Mouse (Mus musculus): Measurements from ENCODE around the gene Layn. TPM values are rescaled to one million over a fixed set of nuclear protein-coding genes. Genes with fewer than 3 reads are reported as not detected.

Layn gene
- 1.0 and 1.6 TPM in 2 replicates for polyA plus RNA-seq (2014; fragmentation: Nextera tagmentation; extraction: Ambion mirVana)

DNA sequence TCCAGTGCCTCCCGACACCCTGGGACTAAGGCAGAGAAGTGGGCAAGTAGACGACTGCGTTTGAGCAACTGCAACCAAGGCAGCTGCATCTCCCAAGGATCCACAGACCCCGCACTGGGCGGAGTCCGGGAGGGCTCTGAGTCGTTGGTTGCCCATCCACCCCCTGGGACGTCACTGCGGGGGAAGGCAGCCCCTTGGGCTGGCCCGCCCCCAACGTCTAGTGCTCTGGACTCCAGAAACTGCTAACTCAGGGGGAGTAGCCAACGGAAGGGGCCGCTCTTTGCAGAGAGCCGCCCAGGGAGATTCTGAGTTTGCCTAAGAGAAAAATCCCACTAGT lies at the start of gene Layn:
Gene Layn, minus strand, starts transcription at position 116 of the 337 bp plus-strand sequence.
- Histone ChIP-seq H3K4me1 (replicated peaks; ENCODE audit: control insufficient read depth, insufficient read depth, low read length) (peaks cover 10% of the 10 kb centered on the region; the same call in 1 of the 2 replicates), H3K4me2 (replicated peaks; ENCODE audit: low read depth, low read length) (peak within 1 kb of the TSS; percentile 88), H3K36me3 (ENCODE audit: control insufficient read depth, insufficient read depth, low read length) (no peaks in the 10 kb centered on the region), H3K9ac (ENCODE audit: low read depth, low read length) (peak within 1 kb of the TSS; percentile 45), H3K27ac (ENCODE audit: low read depth, low read length) (no peak within 1 kb of the TSS), H3K4me3 (ENCODE audit: low read depth, low read length) (peak within 1 kb of the TSS; percentile 36), H3K27me3 (ENCODE audit: control insufficient read depth, insufficient read depth, low read length) (peaks cover 5% of the 10 kb centered on the region; the same call in 1 of the 2 replicates), H3K9me3 (ENCODE audit: control insufficient read depth, low read length) (no peaks in the 10 kb centered on the region)
- peak; percentile 65; the same call in 1 of the 2 replicates for ATAC-seq (ENCODE audit: low FRiP score)
- 1% methylated on average over 14 of the region's 14 CpGs for WGBS
- peak; percentile 69 for DNase-seq (ENCODE audit: low spot score)

DNA sequence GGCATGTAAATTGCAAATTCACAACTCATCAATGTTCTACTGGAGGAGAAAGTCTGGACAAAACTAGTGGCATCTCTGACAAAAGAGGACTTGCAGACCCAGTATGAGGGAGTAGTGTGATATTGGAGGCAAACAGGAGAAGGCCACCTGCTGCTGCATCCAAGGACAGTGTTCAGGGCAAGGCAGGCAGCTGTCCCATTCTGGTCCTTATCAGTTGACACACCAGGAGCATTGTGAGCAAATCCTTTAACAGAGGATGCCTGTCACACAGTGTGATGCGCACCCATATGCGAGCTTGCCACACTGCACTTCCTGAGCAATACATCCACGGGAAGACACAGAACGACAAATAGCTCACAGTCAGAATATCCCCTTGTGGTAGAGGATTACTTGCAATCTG lies 37.9 kb upstream of the Layn start:
- Histone ChIP-seq H3K27ac (ENCODE audit: low read depth, low read length) (no peak overlapping the region), H3K4me1 (replicated peaks; ENCODE audit: control insufficient read depth, insufficient read depth, low read length) (no peaks in the 10 kb centered on the region), H3K9me3 (ENCODE audit: control insufficient read depth, low read length) (no peaks in the 10 kb centered on the region), H3K4me2 (replicated peaks; ENCODE audit: low read depth, low read length) (no peak overlapping the region), H3K9ac (ENCODE audit: low read depth, low read length) (no peak overlapping the region), H3K36me3 (ENCODE audit: control insufficient read depth, insufficient read depth, low read length) (no peaks in the 10 kb centered on the region), H3K4me3 (ENCODE audit: low read depth, low read length) (no peak overlapping the region), H3K27me3 (ENCODE audit: control insufficient read depth, insufficient read depth, low read length) (no peaks in the 10 kb centered on the region)
- WGBS: 77% methylated on average over 4 of the region's 4 CpGs
- no peak for ATAC-seq (ENCODE audit: low FRiP score)
- DNase-seq (ENCODE audit: low spot score): no peak

DNA sequence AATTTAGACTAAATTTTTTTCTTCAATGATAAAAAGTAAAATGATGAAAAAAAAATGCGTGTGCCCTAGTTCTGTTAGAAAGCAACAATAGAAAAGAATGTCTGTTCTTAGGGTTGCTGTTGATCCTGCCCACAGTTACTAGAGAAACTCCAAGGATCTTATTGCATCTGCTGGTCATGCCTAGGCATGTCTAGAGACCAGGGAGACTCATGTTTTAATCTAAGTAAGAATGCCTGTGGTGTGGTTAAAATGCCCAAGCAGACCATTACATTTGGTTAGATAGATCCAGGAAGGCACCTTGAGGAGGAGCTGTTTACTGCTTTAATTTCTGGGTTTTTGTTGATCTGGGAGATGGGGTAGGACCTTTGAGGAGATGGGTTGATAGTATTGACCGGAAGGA lies 28.9 kb upstream of the Layn start:
- H3K4me1 ChIP-seq (replicated peaks; ENCODE audit: control insufficient read depth, insufficient read depth, low read length): peaks cover 4% of the 10 kb centered on the region; the same call in 1 of the 2 replicates
- H3K9me3 ChIP-seq (ENCODE audit: control insufficient read depth, low read length): no peaks in the 10 kb centered on the region
- ATAC-seq (ENCODE audit: low FRiP score): no peak
- no peaks in the 10 kb centered on the region for H3K36me3 ChIP-seq (ENCODE audit: control insufficient read depth, insufficient read depth, low read length)
- 0 out of 2 replicates have a peak, but pooled peaks cover 2% of the 10 kb centered on the region for H3K27me3 ChIP-seq (ENCODE audit: control insufficient read depth, insufficient read depth, low read length)
- no peak overlapping the region for H3K4me2 ChIP-seq (replicated peaks; ENCODE audit: low read depth, low read length)
- DNase-seq (ENCODE audit: low spot score): no peak
- H3K9ac ChIP-seq (ENCODE audit: low read depth, low read length): no peak overlapping the region
- WGBS: 85% methylated on average over 2 of the region's 2 CpGs
- H3K4me3 ChIP-seq (ENCODE audit: low read depth, low read length): no peak overlapping the region
- H3K27ac ChIP-seq (ENCODE audit: low read depth, low read length): no peak overlapping the region

DNA sequence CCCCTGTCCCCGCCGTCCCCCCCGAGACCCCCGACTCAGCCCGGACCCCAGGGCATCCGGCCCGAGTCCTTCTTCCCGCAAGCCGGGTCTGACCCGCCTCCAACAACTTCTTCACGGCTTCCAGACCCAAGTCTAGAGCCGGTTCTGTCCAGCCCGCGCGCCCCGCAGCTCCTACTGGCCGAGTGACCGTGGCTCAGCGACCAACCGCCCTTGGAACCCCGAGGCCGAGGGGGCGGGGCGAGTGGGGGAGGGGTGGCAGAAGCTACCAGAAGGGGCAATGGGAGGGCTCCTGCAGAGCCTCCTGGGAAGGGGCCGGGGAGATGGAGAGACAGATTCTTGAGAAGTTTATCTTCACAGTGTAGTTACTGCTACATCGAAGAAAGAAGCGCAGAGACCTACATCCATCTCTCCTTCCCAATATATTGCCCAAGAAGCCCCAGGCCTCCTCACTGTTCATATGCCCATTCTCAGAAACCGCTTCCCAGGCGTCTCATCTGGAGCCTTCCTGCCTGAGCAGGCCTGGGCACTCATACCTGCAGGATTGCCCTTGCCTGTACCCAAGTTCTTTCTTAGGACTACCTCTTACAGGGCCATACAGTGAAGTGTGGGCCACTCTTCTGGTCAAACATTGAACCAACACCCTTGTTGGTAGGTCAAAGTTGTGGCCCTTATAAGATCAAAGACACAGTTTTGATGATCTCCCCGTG lies 27.1 kb upstream of the Layn start:
- Histone ChIP-seq H3K4me1 (replicated peaks; ENCODE audit: control insufficient read depth, insufficient read depth, low read length) (peaks cover 4% of the 10 kb centered on the region; the same call in 1 of the 2 replicates), H3K27ac (ENCODE audit: low read depth, low read length) (no peak overlapping the region), H3K36me3 (ENCODE audit: control insufficient read depth, insufficient read depth, low read length) (no peaks in the 10 kb centered on the region), H3K4me2 (replicated peaks; ENCODE audit: low read depth, low read length) (peak overlapping the region; percentile 100), H3K9me3 (ENCODE audit: control insufficient read depth, low read length) (no peaks in the 10 kb centered on the region), H3K9ac (ENCODE audit: low read depth, low read length) (peak overlapping the region; percentile 74), H3K27me3 (ENCODE audit: control insufficient read depth, insufficient read depth, low read length) (0 out of 2 replicates have a peak, but pooled peaks cover 2% of the 10 kb centered on the region), H3K4me3 (ENCODE audit: low read depth, low read length) (peak overlapping the region; percentile 60)
- DNase-seq (ENCODE audit: low spot score) (peak; percentile 67), ATAC-seq (ENCODE audit: low FRiP score) (peak; percentile 67)
- WGBS: 15% methylated on average over 28 of the region's 30 CpGs

DNA sequence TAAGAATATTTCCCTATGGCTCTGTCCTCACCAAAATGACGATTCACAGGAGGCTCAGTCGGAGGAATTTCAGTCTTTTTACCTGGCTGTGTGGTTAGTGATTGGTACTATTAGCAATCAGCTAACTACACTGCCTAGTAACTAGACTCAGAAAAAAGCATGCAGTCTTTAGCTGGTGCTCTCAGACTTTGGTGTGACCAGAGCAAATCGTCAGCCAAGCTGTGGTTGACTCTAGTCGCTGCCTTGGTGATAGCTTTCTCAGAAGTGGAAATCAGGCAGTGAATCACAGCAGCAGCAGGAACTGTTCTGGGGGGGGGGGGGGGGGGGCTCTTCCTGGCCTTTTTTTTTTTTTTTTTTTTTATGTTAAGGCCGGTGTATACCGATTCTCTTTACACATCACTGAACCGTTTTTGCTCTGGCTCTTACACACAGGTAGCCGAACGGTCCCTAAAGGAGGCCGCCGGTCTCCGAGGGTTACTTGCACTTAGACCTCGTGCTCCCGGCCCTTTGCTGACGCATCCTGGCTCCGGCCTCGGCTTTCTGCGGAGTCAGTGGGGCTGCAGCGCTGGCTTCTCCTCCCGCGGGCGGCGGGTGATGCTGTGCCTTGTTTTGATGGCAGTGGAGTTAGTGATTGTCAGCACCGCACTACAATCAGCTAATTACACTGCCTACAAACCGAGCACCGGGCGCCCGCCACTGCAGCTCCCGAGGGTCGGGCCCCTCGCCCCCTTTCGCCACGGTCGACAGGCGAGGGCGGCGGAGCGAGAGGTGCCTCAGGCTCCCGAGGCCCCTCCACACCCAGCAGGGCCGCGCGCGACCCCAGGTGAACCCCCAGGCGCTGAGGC lies 26.3 kb upstream of the Layn start:
- Histone ChIP-seq H3K27me3 (ENCODE audit: control insufficient read depth, insufficient read depth, low read length) (0 out of 2 replicates have a peak, but pooled peaks cover 2% of the 10 kb centered on the region), H3K9me3 (ENCODE audit: control insufficient read depth, low read length) (no peaks in the 10 kb centered on the region), H3K27ac (ENCODE audit: low read depth, low read length) (no peak overlapping the region), H3K4me3 (ENCODE audit: low read depth, low read length) (peak overlapping the region; percentile 60), H3K4me1 (replicated peaks; ENCODE audit: control insufficient read depth, insufficient read depth, low read length) (peaks cover 4% of the 10 kb centered on the region; the same call in 1 of the 2 replicates), H3K4me2 (replicated peaks; ENCODE audit: low read depth, low read length) (peak overlapping the region; percentile 100), H3K36me3 (ENCODE audit: control insufficient read depth, insufficient read depth, low read length) (no peaks in the 10 kb centered on the region), H3K9ac (ENCODE audit: low read depth, low read length) (peak overlapping the region; percentile 74)
- ATAC-seq (ENCODE audit: low FRiP score) (peak; percentile 81), DNase-seq (ENCODE audit: low spot score) (peak; percentile 76)
- 1% methylated on average over 44 of the region's 44 CpGs for WGBS

DNA sequence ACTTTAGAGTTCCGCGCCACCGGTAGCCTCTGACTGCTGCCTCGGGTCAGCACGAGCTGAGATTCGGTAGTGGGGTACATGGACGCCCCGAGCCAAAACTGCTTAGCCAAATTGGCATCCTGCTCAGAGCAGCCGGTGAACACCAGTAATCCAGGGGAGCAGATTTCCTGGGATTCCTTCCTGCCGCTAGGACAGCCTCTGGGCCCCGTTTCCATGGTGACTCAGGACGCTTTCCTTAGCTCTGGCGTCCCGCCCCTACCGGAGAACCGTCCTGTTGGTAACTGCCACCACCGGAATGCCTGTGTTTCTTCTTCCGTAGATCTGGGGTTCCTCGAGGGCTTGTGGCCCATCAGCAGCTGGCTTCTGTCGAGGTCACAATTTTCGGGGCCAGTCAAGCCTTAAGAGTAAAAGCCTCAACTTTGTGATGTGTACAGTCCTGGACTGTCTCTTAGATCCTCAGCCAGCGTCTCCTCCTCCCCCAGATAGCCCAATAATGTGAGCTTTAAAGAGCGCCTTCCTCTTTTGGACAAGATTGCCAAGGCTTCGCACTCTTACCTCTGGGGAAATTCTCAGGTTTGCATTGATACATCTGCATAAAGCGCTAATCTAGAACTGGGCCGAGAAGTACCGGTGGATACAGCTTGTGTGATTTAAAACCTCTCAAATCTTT lies 25.0 kb upstream of the Layn start, which contains the start of gene 4833427G06Rik:
Gene 4833427G06Rik, minus strand, starts transcription at position 323 of the 670 bp plus-strand sequence.
- H3K4me2 ChIP-seq (replicated peaks; ENCODE audit: low read depth, low read length): peak within 1 kb of the TSS; percentile 100
- H3K9ac ChIP-seq (ENCODE audit: low read depth, low read length): no peak within 1 kb of the TSS
- peak; percentile 85 for DNase-seq (ENCODE audit: low spot score)
- peak within 1 kb of the TSS; percentile 60 for H3K4me3 ChIP-seq (ENCODE audit: low read depth, low read length)
- H3K27me3 ChIP-seq (ENCODE audit: control insufficient read depth, insufficient read depth, low read length): 0 out of 2 replicates have a peak, but pooled peaks cover 2% of the 10 kb centered on the region
- H3K4me1 ChIP-seq (replicated peaks; ENCODE audit: control insufficient read depth, insufficient read depth, low read length): peaks cover 4% of the 10 kb centered on the region; the same call in 1 of the 2 replicates
- no peaks in the 10 kb centered on the region for H3K9me3 ChIP-seq (ENCODE audit: control insufficient read depth, low read length)
- peak; percentile 77; the same call in 1 of the 2 replicates for ATAC-seq (ENCODE audit: low FRiP score)
- no peaks in the 10 kb centered on the region for H3K36me3 ChIP-seq (ENCODE audit: control insufficient read depth, insufficient read depth, low read length)
- 11% methylated on average over 27 of the region's 27 CpGs for WGBS
- H3K27ac ChIP-seq (ENCODE audit: low read depth, low read length): no peak within 1 kb of the TSS

DNA sequence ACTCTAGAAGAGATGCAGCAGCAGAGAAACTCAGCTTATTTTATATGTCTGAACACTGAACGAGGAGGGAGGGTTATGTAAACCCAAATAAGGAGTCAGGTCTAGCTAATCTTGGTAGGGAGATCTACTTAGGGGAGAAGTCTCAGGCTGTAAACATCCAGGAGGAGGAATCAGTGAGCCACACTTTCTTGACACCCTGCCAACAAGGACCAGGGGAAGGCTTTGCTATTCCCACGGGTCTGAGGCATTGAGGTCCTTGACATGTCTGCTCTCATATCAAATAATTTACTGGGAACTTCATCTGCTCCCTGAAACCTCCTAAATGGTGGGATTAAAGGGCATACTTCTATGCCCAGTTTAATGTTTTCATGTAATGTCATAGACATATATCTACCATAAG lies 19.4 kb upstream of the Layn start:
- WGBS: 77% methylated on average over 2 of the region's 2 CpGs
- no peak for ATAC-seq (ENCODE audit: low FRiP score)

DNA sequence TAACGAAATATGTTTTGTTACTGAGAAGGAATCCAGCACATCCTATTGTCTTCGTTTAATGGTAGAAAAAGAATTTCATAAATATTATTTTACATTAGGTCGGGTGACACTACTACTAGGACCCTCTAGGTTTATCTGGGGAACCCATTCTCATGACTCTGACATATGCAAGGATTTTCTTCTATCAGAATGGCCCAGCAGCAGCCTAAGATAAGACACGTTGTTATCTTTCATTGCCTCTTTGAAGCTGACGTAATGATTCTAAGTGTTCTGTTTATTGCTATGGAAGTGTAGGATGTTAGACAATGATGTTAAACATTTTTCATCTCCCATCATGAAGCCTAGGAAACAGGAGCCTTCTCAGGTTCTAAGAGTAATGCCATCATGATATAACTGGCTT lies 16.8 kb upstream of the Layn start:
- no peaks in the 10 kb centered on the region for H3K4me1 ChIP-seq (replicated peaks; ENCODE audit: control insufficient read depth, insufficient read depth, low read length)
- H3K27me3 ChIP-seq (ENCODE audit: control insufficient read depth, insufficient read depth, low read length): no peaks in the 10 kb centered on the region
- ATAC-seq (ENCODE audit: low FRiP score) (no peak), DNase-seq (ENCODE audit: low spot score) (no peak)
- H3K9me3 ChIP-seq (ENCODE audit: control insufficient read depth, low read length): no peaks in the 10 kb centered on the region
- H3K9ac ChIP-seq (ENCODE audit: low read depth, low read length): no peak overlapping the region
- H3K36me3 ChIP-seq (ENCODE audit: control insufficient read depth, insufficient read depth, low read length): no peaks in the 10 kb centered on the region
- no peak overlapping the region for H3K4me2 ChIP-seq (replicated peaks; ENCODE audit: low read depth, low read length)
- no peak overlapping the region for H3K27ac ChIP-seq (ENCODE audit: low read depth, low read length)
- no peak overlapping the region for H3K4me3 ChIP-seq (ENCODE audit: low read depth, low read length)
- WGBS: 80% methylated on average over 5 of the region's 5 CpGs

More for the DNA sequence above, 19.4 kb upstream of the Layn start:
- no peak overlapping the region for H3K9ac ChIP-seq (ENCODE audit: low read depth, low read length)
- no peak for DNase-seq (ENCODE audit: low spot score)
- no peaks in the 10 kb centered on the region for H3K27me3 ChIP-seq (ENCODE audit: control insufficient read depth, insufficient read depth, low read length)
- H3K9me3 ChIP-seq (ENCODE audit: control insufficient read depth, low read length): no peaks in the 10 kb centered on the region
- no peak overlapping the region for H3K4me2 ChIP-seq (replicated peaks; ENCODE audit: low read depth, low read length)
- H3K27ac ChIP-seq (ENCODE audit: low read depth, low read length): no peak overlapping the region
- no peaks in the 10 kb centered on the region for H3K4me1 ChIP-seq (replicated peaks; ENCODE audit: control insufficient read depth, insufficient read depth, low read length)
- H3K36me3 ChIP-seq (ENCODE audit: control insufficient read depth, insufficient read depth, low read length): no peaks in the 10 kb centered on the region
- no peak overlapping the region for H3K4me3 ChIP-seq (ENCODE audit: low read depth, low read length)
